Mouse (Mus musculus) gastrocnemius, adult 18-20 months (tissue): ENCODE measurements around the gene Fam187b. TPM values are rescaled to one million over a fixed set of nuclear protein-coding genes. Genes with fewer than 3 reads are reported as not detected.
"Not testable (repeated sequence)": the region's sequence is repeated elsewhere in the genome, so short reads cannot be mapped to it uniquely, and the experiment has no call there.

Experiments used
- DNase-seq: peaks from one replicate; pipeline ENCODE4 v3.0.0; 2021; ENCODE audit warnings: low spot score
- long read RNA-seq, 2 experiments: library from polyadenylated mRNA; stranded (forward); transcript quantifications; one replicate each; pipeline ENCODE4 v2.0.0; 2021
- total RNA-seq, 2 experiments: library from RNA; stranded (reverse); gene quantifications; 2 replicates each; pipeline ENCODE4 v1.2.3; 2021

Gene Fam187b
- total RNA-seq = not detected
- long read RNA-seq, experiment 1 = 0 reads
- long read RNA-seq, experiment 2 = 0 reads

- peak; percentile 85 for DNase-seq
Measured at GRCm38 (mm10) chr7:30973501-30974289, at the start of gene Fam187b. Fam187b (plus strand) TSS chr7:30973790.

GRCm38 (mm10) chr7:30924071-30924470 lies 49.5 kb upstream of the Fam187b start:
- no peak for DNase-seq

- not testable (repeated sequence) for DNase-seq
Measured at GRCm38 (mm10) chr7:30924581-30924980, 49.0 kb upstream of the Fam187b start, which contains the start of gene Hamp2. Hamp2 (minus strand) TSS chr7:30924681.

- not testable (repeated sequence) for DNase-seq
Measured at GRCm38 (mm10) chr7:30935422-30936099, 38.0 kb upstream of the Fam187b start.

GRCm38 (mm10) chr7:30940070-30940469 lies 33.5 kb upstream of the Fam187b start:
- not testable (repeated sequence) for DNase-seq

GRCm38 (mm10) chr7:30942365-30942764 lies 31.2 kb upstream of the Fam187b start:
- DNase-seq = not testable (repeated sequence)

- no peak for DNase-seq
Measured at GRCm38 (mm10) chr7:30943909-30944635, 29.5 kb upstream of the Fam187b start, which contains the start of gene Hamp. Hamp (minus strand) TSS chr7:30944032.

- not testable (repeated sequence) for DNase-seq
Measured at GRCm38 (mm10) chr7:30944706-30945105, 28.9 kb upstream of the Fam187b start.

- not testable (repeated sequence) for DNase-seq
Measured at GRCm38 (mm10) chr7:30945466-30945865, 28.1 kb upstream of the Fam187b start.

GRCm38 (mm10) chr7:30945876-30946275 lies 27.7 kb upstream of the Fam187b start:
- no peak for DNase-seq

- not testable (repeated sequence) for DNase-seq
Measured at GRCm38 (mm10) chr7:30949902-30950301, 23.7 kb upstream of the Fam187b start.

- no peak for DNase-seq
Measured at GRCm38 (mm10) chr7:30952441-30953265, 20.9 kb upstream of the Fam187b start.

- no peak for DNase-seq
Measured at GRCm38 (mm10) chr7:30953459-30953858, 20.1 kb upstream of the Fam187b start.

GRCm38 (mm10) chr7:30954036-30954435 lies 19.6 kb upstream of the Fam187b start:
- no peak for DNase-seq

GRCm38 (mm10) chr7:30954971-30955520 lies 18.5 kb upstream of the Fam187b start:
- no peak for DNase-seq

GRCm38 (mm10) chr7:30955584-30956356 lies 17.8 kb upstream of the Fam187b start:
- peak; percentile 94 for DNase-seq

GRCm38 (mm10) chr7:30956357-30956751 lies 17.2 kb upstream of the Fam187b start:
- DNase-seq = no peak

- peak; percentile 75 for DNase-seq
Measured at GRCm38 (mm10) chr7:30956756-30957366, 16.7 kb upstream of the Fam187b start, which contains the start of gene Usf2. Usf2 (minus strand) TSS chr7:30956803.

- DNase-seq = peak; percentile 92
Measured at GRCm38 (mm10) chr7:30957367-30957783, 16.2 kb upstream of the Fam187b start.
